Mouse (Mus musculus) bone marrow macrophage, adult 2 months (primary cell): Measurements from ENCODE around the gene Dnajb3. TPM values are rescaled to one million over a fixed set of nuclear protein-coding genes. Genes with fewer than 3 reads are reported as not detected.
"Not testable (repeated sequence)": the region's sequence is repeated elsewhere in the genome, so short reads cannot be mapped to it uniquely, and the experiment has no call there.

Source experiments
- H3K27ac ChIP-seq: 2 replicates; pipeline ENCODE4 v1.5.1; 2012; ENCODE audit warnings: low read depth, low read length; ENCODE audit not compliant: insufficient read depth
- H3K4me1 ChIP-seq: 2 replicates; pipeline ENCODE4 v1.6.1; 2012; ENCODE audit warnings: low read length; ENCODE audit not compliant: control insufficient read depth, insufficient read depth
- H3K4me3 ChIP-seq: 2 replicates; pipeline ENCODE4 v1.5.1; 2012; ENCODE audit warnings: mild to moderate bottlenecking, low read length, moderate library complexity; ENCODE audit not compliant: insufficient read depth
- CTCF ChIP-seq: IDR thresholded peaks from 2 replicates; pipeline ENCODE4 v1.5.1; 2012; ENCODE audit warnings: low read depth, mild to moderate bottlenecking, low read length, moderate library complexity
- POLR2A ChIP-seq: IDR thresholded peaks from 2 replicates; pipeline ENCODE4 v1.6.1; 2012; ENCODE audit warnings: mild to moderate bottlenecking, low read depth, low read length, borderline replicate concordance
- polyA plus RNA-seq: library from polyadenylated mRNA; stranded (reverse); fragments of >200 nt; gene quantifications from 2 replicates; pipeline ENCODE4 v1.2.4, GENCODE M21; 2012; ENCODE audit not compliant: missing spikeins, insufficient read depth, insufficient read length

The Dnajb3 gene
- polyA plus RNA-seq, 1 experiment: not detected

- Histone ChIP-seq H3K4me3 (no peak overlapping the region), H3K27ac (no peak overlapping the region), H3K4me1 (no peaks in the 10 kb centered on the region)
- TF ChIP-seq POLR2A (no peak), CTCF (no peak)
Measured at GRCm38 (mm10) chr1:88197443-88197842, 8.1 kb downstream of the Dnajb3 start.

- TF ChIP-seq POLR2A (no peak), CTCF (no peak)
- no peak overlapping the region for H3K27ac ChIP-seq
- no peaks in the 10 kb centered on the region for H3K4me1 ChIP-seq
- no peak overlapping the region for H3K4me3 ChIP-seq
Measured at GRCm38 (mm10) chr1:88195687-88196086, 9.9 kb downstream of the Dnajb3 start.

DNA sequence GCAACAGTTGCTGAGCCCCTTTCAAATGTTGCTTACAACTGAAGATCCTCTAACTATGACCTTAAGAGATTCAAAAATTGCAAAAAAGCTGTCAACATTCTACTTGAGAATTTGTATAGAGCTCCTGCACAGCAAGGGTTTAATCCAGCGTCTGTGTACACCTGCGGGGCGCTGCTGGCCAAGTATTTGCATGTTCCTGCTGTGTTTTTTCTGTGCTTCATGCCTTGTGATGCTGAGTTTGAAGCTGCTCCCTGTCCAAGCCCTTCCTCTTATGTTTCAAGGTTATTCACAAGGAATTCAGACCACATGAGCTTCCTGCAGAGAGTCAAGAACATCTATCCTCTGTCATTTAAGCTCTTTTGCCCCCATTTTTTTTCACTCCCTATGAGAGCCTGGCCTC lies 13.4 kb downstream of the Dnajb3 start:
- TF ChIP-seq CTCF (no peak), POLR2A (no peak)
- Histone ChIP-seq H3K4me3 (no peak overlapping the region), H3K4me1 (no peaks in the 10 kb centered on the region), H3K27ac (no peak overlapping the region)

DNA sequence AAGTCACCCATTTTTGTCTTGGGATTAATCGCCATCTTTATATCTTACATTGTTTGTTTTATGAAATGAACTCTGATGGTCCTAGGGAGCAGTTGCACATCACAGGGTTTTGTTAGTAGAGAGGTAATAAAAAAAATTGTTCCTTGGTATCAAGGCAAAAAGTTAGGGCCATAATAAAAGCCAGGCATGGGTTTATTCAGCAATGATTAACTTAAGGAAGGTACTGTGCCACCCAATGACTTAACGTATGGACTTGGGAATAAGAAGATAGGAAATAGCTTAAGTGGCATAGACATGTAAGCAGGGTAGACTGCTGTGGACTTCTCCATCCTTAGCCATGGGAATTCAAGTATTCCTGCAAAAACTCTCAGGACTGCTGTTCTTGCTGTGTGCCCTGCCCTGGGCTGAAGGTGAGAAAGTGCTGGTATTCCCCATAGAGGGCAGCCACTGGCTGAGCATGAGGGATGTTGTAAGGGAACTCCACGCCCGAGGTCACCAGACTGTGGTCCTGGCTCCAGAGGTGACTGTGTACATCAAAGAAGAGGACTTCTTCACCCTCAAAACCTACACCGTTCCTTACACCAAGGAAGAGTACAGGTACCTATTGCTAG lies 19.2 kb downstream of the Dnajb3 start:
- Histone ChIP-seq H3K4me1 (peaks cover 7% of the 10 kb centered on the region), H3K4me3 (no peak overlapping the region), H3K27ac (no peak overlapping the region)
- TF ChIP-seq POLR2A: no peak
- no peak for TF ChIP-seq CTCF

- TF ChIP-seq CTCF (no peak), POLR2A (no peak)
- peaks cover 14% of the 10 kb centered on the region for H3K4me1 ChIP-seq
- no peak overlapping the region for H3K4me3 ChIP-seq
- H3K27ac ChIP-seq: no peak overlapping the region
Measured at GRCm38 (mm10) chr1:88179657-88180056, 25.9 kb downstream of the Dnajb3 start.

- not testable (repeated sequence) for H3K4me1 ChIP-seq, H3K4me3 ChIP-seq, H3K27ac ChIP-seq
Measured at GRCm38 (mm10) chr1:88172190-88172589, 33.4 kb downstream of the Dnajb3 start.

DNA sequence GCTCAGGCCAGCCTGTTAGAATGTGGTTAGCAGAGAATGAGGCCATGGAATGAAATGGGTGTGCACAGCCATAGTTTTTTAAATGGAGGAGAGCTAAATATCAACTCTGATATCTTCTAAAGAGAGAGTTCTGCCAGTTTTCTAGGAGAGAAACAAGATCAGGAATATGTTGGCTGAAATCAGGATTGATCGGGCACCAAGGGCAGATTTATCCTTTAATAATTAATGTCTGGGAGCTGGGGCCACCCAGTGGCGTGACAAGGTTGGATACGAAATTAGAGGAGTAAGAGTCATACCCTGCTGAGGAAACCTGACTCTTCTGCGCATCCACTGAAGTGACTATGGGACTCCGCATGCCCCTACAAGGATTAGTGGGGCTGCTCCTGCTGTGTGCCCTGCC lies 39.9 kb downstream of the Dnajb3 start, which contains the start of gene Ugt1a5:
TSS of gene Ugt1a5 (plus strand) at position 302 of the 400 bp plus-strand sequence.
- no peak for TF ChIP-seq POLR2A
- no peak for TF ChIP-seq CTCF
- Histone ChIP-seq H3K27ac (no peak within 1 kb of the TSS), H3K4me3 (no peak within 1 kb of the TSS), H3K4me1 (peaks cover 4% of the 10 kb centered on the region)

DNA sequence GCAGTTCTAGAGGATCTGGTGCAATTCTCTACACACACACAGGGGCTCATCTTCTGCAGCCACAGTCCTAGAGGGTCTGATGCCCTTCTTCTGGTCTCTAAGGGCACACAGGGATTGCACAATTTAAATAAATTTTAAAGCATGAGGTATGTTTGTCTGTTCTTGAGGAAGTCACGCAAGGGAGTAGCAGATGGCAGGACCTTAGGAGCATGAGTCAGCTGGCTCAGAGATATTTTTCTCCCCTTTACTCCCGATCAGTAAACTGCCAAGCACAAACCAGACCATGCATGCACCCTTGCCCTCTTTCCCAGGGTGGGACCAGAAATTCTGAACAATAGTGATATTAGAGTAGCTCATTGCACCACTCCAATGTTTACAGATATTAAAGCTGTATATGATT lies 47.2 kb downstream of the Dnajb3 start:
- Histone ChIP-seq H3K4me1 (peaks cover 14% of the 10 kb centered on the region), H3K4me3 (no peak overlapping the region), H3K27ac (peak overlapping the region; percentile 65)
- TF ChIP-seq POLR2A (no peak), CTCF (no peak)

Other genes starting within 250 kb of the Dnajb3 start
- gene Usp40, start 197.2 kb downstream of the Dnajb3 start, polyA plus RNA-seq: 16.7 and 19.2 TPM in 2 replicates
- gene Ugt1a10, start 150.4 kb downstream of the Dnajb3 start, polyA plus RNA-seq: not detected in 2 replicates
- gene Ugt1a9, start 135.0 kb downstream of the Dnajb3 start, polyA plus RNA-seq: 5.6 TPM in 1 of 2 replicates, not detected in the other
- gene Ugt1a8, start 118.0 kb downstream of the Dnajb3 start, polyA plus RNA-seq: 8.3 TPM in 1 of 2 replicates, not detected in the other
- gene Ugt1a7c, start 110.7 kb downstream of the Dnajb3 start, polyA plus RNA-seq: 130 and 184 TPM in 2 replicates
- 23.8 and 25.2 TPM in 2 replicates for gene Ugt1a6b, start 102.5 kb downstream of the Dnajb3 start, polyA plus RNA-seq
- 34.0 and 62.4 TPM in 2 replicates for gene Ugt1a6a, start 71.0 kb downstream of the Dnajb3 start, polyA plus RNA-seq
- gene Ugt1a5, start 39.8 kb downstream of the Dnajb3 start, polyA plus RNA-seq: 35.1 and 38.1 TPM in 2 replicates
- 10.9 and 11.5 TPM in 2 replicates for gene Ugt1a2, start 5.2 kb downstream of the Dnajb3 start, polyA plus RNA-seq
- 12.7 and 19.4 TPM in 2 replicates for gene Ugt1a1, start 6.2 kb upstream of the Dnajb3 start, polyA plus RNA-seq
- gene Mroh2a, start 21.2 kb upstream of the Dnajb3 start, polyA plus RNA-seq: 1.6 and 2.9 TPM in 2 replicates
- 69.1 and 71.0 TPM in 2 replicates for gene Hjurp, start 71.9 kb upstream of the Dnajb3 start, polyA plus RNA-seq
- gene Trpm8, start 71.9 kb upstream of the Dnajb3 start, polyA plus RNA-seq: not detected in 2 replicates
- not detected in 2 replicates for gene Spp2, start 201.2 kb upstream of the Dnajb3 start, polyA plus RNA-seq